Comparison of ENCODE assay signal across 20 mouse cellular contexts in genomic region chr6:54762499-54762898, GRCm38 (mm10). TPM values are rescaled to one million over a fixed set of nuclear protein-coding genes. Genes with fewer than 3 reads are reported as not detected.
DNase-seq lines count a peak whose midpoint lies in the region; ATAC-seq and TF ChIP-seq lines count a peak whose summit lies in the region.
"Had no signal": no experiment of that assay in that cellular context is flagged by ENCODE, and none has a peak within 500 bp of the region (broad histone marks: within the 10 kb centered on the region; RNA-seq: fewer than 3 reads in every experiment).

No protein-coding gene starts in this region.

- H3K27me3 ChIP-seq in intestine, embryonic 15.5 days (replicated peaks) = no peaks in the 10 kb centered on the region
- H3K27me3 ChIP-seq in intestine, postnatal 0 days (replicated peaks; ENCODE audit: control insufficient read depth, insufficient read depth, low read length) = no peaks in the 10 kb centered on the region
- no peaks in the 10 kb centered on the region for H3K27me3 ChIP-seq in stomach, embryonic 14.5 days (ENCODE audit: control insufficient read depth, insufficient read depth, low read length)
- no peaks in the 10 kb centered on the region for H3K27me3 ChIP-seq in stomach, postnatal 0 days (ENCODE audit: control insufficient read depth, insufficient read depth, low read length)
- no peaks in the 10 kb centered on the region for H3K27me3 ChIP-seq in kidney, embryonic 14.5 days (ENCODE audit: control insufficient read depth, insufficient read depth, low read length)
- H3K27me3 ChIP-seq: forebrain, embryonic 15.5 days had no signal

- H3K36me3 ChIP-seq in intestine, embryonic 15.5 days = no peaks in the 10 kb centered on the region
- H3K36me3 ChIP-seq in intestine, postnatal 0 days (ENCODE audit: control insufficient read depth, insufficient read depth) = no peaks in the 10 kb centered on the region
- no peaks in the 10 kb centered on the region for H3K36me3 ChIP-seq in stomach, embryonic 14.5 days (ENCODE audit: control insufficient read depth, insufficient read depth, low read length)
- no peaks in the 10 kb centered on the region for H3K36me3 ChIP-seq in stomach, postnatal 0 days (ENCODE audit: control insufficient read depth, insufficient read depth, low read length)
- H3K36me3 ChIP-seq in kidney, embryonic 14.5 days (ENCODE audit: control insufficient read depth, insufficient read depth, low read length) = no peaks in the 10 kb centered on the region
- H3K36me3 ChIP-seq: embryonic facial prominence, embryonic 12.5 days; forebrain, embryonic 15.5 days; heart, embryonic 10.5 days; hindbrain, embryonic 12.5 days had no signal

- no peak overlapping the region for H3K9ac ChIP-seq in intestine, embryonic 15.5 days
- no peak overlapping the region for H3K9ac ChIP-seq in intestine, postnatal 0 days (ENCODE audit: low read depth, low read length)
- H3K9ac ChIP-seq in stomach, embryonic 14.5 days (replicated peaks; ENCODE audit: low read depth, low read length) = no peak overlapping the region
- H3K9ac ChIP-seq in stomach, postnatal 0 days (ENCODE audit: low read length) = no peak overlapping the region
- H3K9ac ChIP-seq in kidney, embryonic 14.5 days (ENCODE audit: low read depth, low read length) = no peak overlapping the region
- H3K9ac ChIP-seq: embryonic facial prominence, embryonic 12.5 days; forebrain, embryonic 15.5 days; hindbrain, embryonic 12.5 days had no signal

- intact Hi-C loops in left cerebral cortex, postnatal 36 days (cut with DNase I) = no loop called here

- DNase-seq in stomach, postnatal 0 days (ENCODE audit: low spot score) = no peak
- peak; percentile 27 for DNase-seq in ES-CJ7 (ENCODE audit: low read depth, low spot score)
- peak; percentile 41 for DNase-seq in thymus, postnatal 4 days
- no peak for DNase-seq in left cerebral cortex, postnatal 36 days (ENCODE audit: low spot score in 2 of 2)
- DNase-seq: adrenal gland, postnatal 10 days; cerebellum, adult 11 months; cerebellum, adult 8-10 months; cerebellum, postnatal 14 days; gastrocnemius, postnatal 10 days; heart, adult 18-20 months; heart, postnatal 10 days; heart, postnatal 4 days had no signal

- H3K9me3 ChIP-seq in intestine, embryonic 15.5 days = no peaks in the 10 kb centered on the region
- H3K9me3 ChIP-seq in intestine, postnatal 0 days (ENCODE audit: control insufficient read depth) = no peaks in the 10 kb centered on the region
- H3K9me3 ChIP-seq in stomach, embryonic 14.5 days (ENCODE audit: control insufficient read depth, low read depth, low read length) = no peaks in the 10 kb centered on the region
- H3K9me3 ChIP-seq in stomach, postnatal 0 days (ENCODE audit: control insufficient read depth, low read length) = no peaks in the 10 kb centered on the region
- no peaks in the 10 kb centered on the region for H3K9me3 ChIP-seq in kidney, embryonic 14.5 days (ENCODE audit: control insufficient read depth, low read length)
- H3K9me3 ChIP-seq: embryonic facial prominence, embryonic 12.5 days; forebrain, embryonic 15.5 days; heart, embryonic 10.5 days; hindbrain, embryonic 12.5 days had no signal

- no peak overlapping the region for H3K4me3 ChIP-seq in intestine, embryonic 15.5 days (replicated peaks)
- H3K4me3 ChIP-seq in intestine, postnatal 0 days (ENCODE audit: low read depth, low read length) = no peak overlapping the region
- no peak overlapping the region for H3K4me3 ChIP-seq in stomach, embryonic 14.5 days (ENCODE audit: low read depth, low read length)
- H3K4me3 ChIP-seq in stomach, postnatal 0 days (ENCODE audit: low read depth, low read length) = no peak overlapping the region
- no peak overlapping the region for H3K4me3 ChIP-seq in kidney, embryonic 14.5 days (ENCODE audit: low read length)
- H3K4me3 ChIP-seq: embryonic facial prominence, embryonic 12.5 days; forebrain, embryonic 15.5 days; heart, embryonic 10.5 days; hindbrain, embryonic 12.5 days had no signal

- no peak overlapping the region for H3K4me2 ChIP-seq in intestine, embryonic 15.5 days (replicated peaks)
- H3K4me2 ChIP-seq in intestine, postnatal 0 days (replicated peaks; ENCODE audit: low read depth) = no peak overlapping the region
- H3K4me2 ChIP-seq in stomach, embryonic 14.5 days (replicated peaks; ENCODE audit: low read depth, low read length) = no peak overlapping the region
- H3K4me2 ChIP-seq in stomach, postnatal 0 days (replicated peaks; ENCODE audit: low read depth) = no peak overlapping the region
- no peak overlapping the region for H3K4me2 ChIP-seq in kidney, embryonic 14.5 days (replicated peaks; ENCODE audit: low read depth, low read length)
- H3K4me2 ChIP-seq: embryonic facial prominence, embryonic 12.5 days; forebrain, embryonic 15.5 days; hindbrain, embryonic 12.5 days had no signal

- peaks cover 8% of the 10 kb centered on the region; the same call in 1 of the 2 replicates for H3K4me1 ChIP-seq in intestine, embryonic 15.5 days (replicated peaks)
- peaks cover 3% of the 10 kb centered on the region for H3K4me1 ChIP-seq in intestine, postnatal 0 days (replicated peaks; ENCODE audit: control insufficient read depth, insufficient read depth, low read length)
- H3K4me1 ChIP-seq in stomach, embryonic 14.5 days (ENCODE audit: control insufficient read depth, insufficient read depth, low read length) = peaks cover 8% of the 10 kb centered on the region; the same call in 1 of the 2 replicates
- H3K4me1 ChIP-seq in stomach, postnatal 0 days (replicated peaks; ENCODE audit: control insufficient read depth, insufficient read depth) = no peaks in the 10 kb centered on the region
- peaks cover 8% of the 10 kb centered on the region; the same call in 1 of the 2 replicates for H3K4me1 ChIP-seq in kidney, embryonic 14.5 days (ENCODE audit: control insufficient read depth, insufficient read depth, low read length)

- no peak for TF ChIP-seq EP300 in stomach, postnatal 0 days (optimal IDR thresholded peaks at IDR 0.05)

- TF ChIP-seq CTCF in intestine, postnatal 0 days (IDR thresholded peaks at IDR 0.05; ENCODE audit: low read depth) = no peak
- TF ChIP-seq CTCF in stomach, postnatal 0 days (IDR thresholded peaks at IDR 0.05; ENCODE audit: low read depth) = no peak

- peak; percentile 42; the same call in 1 of the 2 replicates for ATAC-seq in intestine, embryonic 15.5 days
- ATAC-seq in intestine, postnatal 0 days = no peak
- ATAC-seq in stomach, embryonic 14.5 days (ENCODE audit: insufficient number of reproducible peaks, insufficient read depth, low FRiP score, low read depth) = peak; percentile 42; the same call in 1 of the 2 replicates
- ATAC-seq in stomach, postnatal 0 days (ENCODE audit: low FRiP score, low TSS enrichment) = no peak
- ATAC-seq in kidney, embryonic 14.5 days (ENCODE audit: low FRiP score, low TSS enrichment) = no peak
- ATAC-seq: forebrain, embryonic 15.5 days had no signal

- no peak overlapping the region for H3K27ac ChIP-seq in intestine, embryonic 15.5 days
- no peak overlapping the region for H3K27ac ChIP-seq in intestine, postnatal 0 days (ENCODE audit: low read depth, low read length)
- no peak overlapping the region for H3K27ac ChIP-seq in stomach, embryonic 14.5 days (ENCODE audit: low read length)
- no peak overlapping the region for H3K27ac ChIP-seq in stomach, postnatal 0 days (replicated peaks)
- H3K27ac ChIP-seq in kidney, embryonic 14.5 days (ENCODE audit: low read depth, low read length) = no peak overlapping the region
- H3K27ac ChIP-seq: embryonic facial prominence, embryonic 12.5 days; heart, embryonic 10.5 days; hindbrain, embryonic 12.5 days had no signal

- 35% methylated on average over 5 of the region's 5 CpGs for WGBS in intestine, embryonic 15.5 days
- WGBS in intestine, postnatal 0 days = 34% methylated on average over 5 of the region's 5 CpGs
- WGBS in stomach, embryonic 14.5 days = 24% methylated on average over 5 of the region's 5 CpGs
- 50% methylated on average over 5 of the region's 5 CpGs for WGBS in stomach, postnatal 0 days
- 44% methylated on average over 5 of the region's 5 CpGs for WGBS in kidney, embryonic 14.5 days

RNA-seq across cellular contexts. Expression of gene Znrf2, which starts 54.2 kb away (rescaled TPM):
- 5.8 and 6.5 TPM in 2 replicates for polyA plus RNA-seq in intestine, embryonic 15.5 days (2015; fragmentation: Nextera tagmentation; extraction: Ambion mirVana)
- 7.8 and 8.5 TPM in 2 replicates for polyA plus RNA-seq in intestine, postnatal 0 days (2015; fragmentation: Nextera tagmentation; extraction: Ambion mirVana)
- 5.8 and 6.0 TPM in 2 replicates for polyA plus RNA-seq in stomach, embryonic 14.5 days (2014; fragmentation: Nextera tagmentation; extraction: Ambion mirVana)
- 4.5 and 5.2 TPM in 2 replicates for polyA plus RNA-seq in stomach, postnatal 0 days (2015; fragmentation: Nextera tagmentation; extraction: Ambion mirVana)
- 10 to 100 TPM; 14.3 to 15.9 TPM for total RNA-seq in left cerebral cortex, postnatal 36 days (2021)
- 4.5 and 5.9 TPM in 2 replicates for polyA plus RNA-seq in kidney, embryonic 14.5 days (2014; fragmentation: Nextera tagmentation; extraction: Ambion mirVana)

Comparison
In these comparisons a context has a peak if more than half of its experiments do, and no peak if none do; other contexts are left out.
1. ATAC-seq: peak in intestine, embryonic 15.5 days (single experiment) and stomach, embryonic 14.5 days (single experiment); none in intestine, postnatal 0 days (single experiment), stomach, postnatal 0 days (single experiment) and kidney, embryonic 14.5 days (single experiment).
2. DNase-seq: peak in ES-CJ7 (single experiment) and thymus, postnatal 4 days (single experiment); none in stomach, postnatal 0 days (single experiment) and left cerebral cortex, postnatal 36 days (0 of 2).